9 mouse cellular contexts compared by ENCODE assay signal in genomic region chr11:105525608-105526007, GRCm38 (mm10).
DNase-seq lines count a peak whose midpoint lies in the region; ATAC-seq and TF ChIP-seq lines count a peak whose summit lies in the region.
"Had no signal": no experiment of that assay in that cellular context is flagged by ENCODE, and none has a peak within 500 bp of the region (broad histone marks: within the 10 kb centered on the region; RNA-seq: fewer than 3 reads in every experiment).

No protein-coding gene starts in this region.

- no peaks in the 10 kb centered on the region for H3K36me3 ChIP-seq in intestine, embryonic 16.5 days (ENCODE audit: control insufficient read depth, insufficient read depth, low read length)
- H3K36me3 ChIP-seq in midbrain, postnatal 0 days (ENCODE audit: insufficient read depth, low read length) = no peaks in the 10 kb centered on the region
- no peaks in the 10 kb centered on the region for H3K36me3 ChIP-seq in hindbrain, embryonic 12.5 days

- 17% methylated on average over 5 of the region's 5 CpGs for WGBS in intestine, embryonic 16.5 days
- WGBS in midbrain, postnatal 0 days = 53% methylated on average over 5 of the region's 5 CpGs
- WGBS in hindbrain, embryonic 12.5 days = 57% methylated on average over 5 of the region's 5 CpGs

- DNase-seq in frontal cortex, postnatal 14 days (ENCODE audit: low spot score in 2 of 2) = no peak
- DNase-seq in MN1 (ENCODE audit: low spot score) = peak; percentile 81
- peak; percentile 25 to 44 for DNase-seq in gastrocnemius, adult 8-10 months (ENCODE audit: low spot score in 2 of 2)
- peak; percentile 94 for DNase-seq in lung, postnatal 36 days
- DNase-seq in midbrain, postnatal 0 days (ENCODE audit: low spot score) = no peak

- H3K27ac ChIP-seq in intestine, embryonic 16.5 days (ENCODE audit: low read length) = no peak overlapping the region
- H3K27ac ChIP-seq in midbrain, postnatal 0 days (ENCODE audit: low read depth, low read length) = no peak overlapping the region
- no peak overlapping the region for H3K27ac ChIP-seq in hindbrain, embryonic 12.5 days

- H3K9ac ChIP-seq in intestine, embryonic 16.5 days (ENCODE audit: low read depth, low read length) = no peak overlapping the region
- no peak overlapping the region for H3K9ac ChIP-seq in midbrain, postnatal 0 days (replicated peaks; ENCODE audit: low read length, poor library complexity, severe bottlenecking)
- H3K9ac ChIP-seq in hindbrain, embryonic 12.5 days = no peak overlapping the region

- peak; percentile 83 for ATAC-seq in frontal cortex, adult (ENCODE audit: low TSS enrichment)
- ATAC-seq in intestine, embryonic 16.5 days = peak; percentile 96
- ATAC-seq in midbrain, postnatal 0 days (ENCODE audit: low FRiP score) = no peak
- no peak for ATAC-seq in hindbrain, embryonic 12.5 days (ENCODE audit: low FRiP score)

- no peaks in the 10 kb centered on the region for H3K27me3 ChIP-seq in intestine, embryonic 16.5 days (replicated peaks; ENCODE audit: control insufficient read depth, insufficient read depth, low read length)
- no peaks in the 10 kb centered on the region for H3K27me3 ChIP-seq in midbrain, postnatal 0 days (ENCODE audit: insufficient read depth, low read length)
- H3K27me3 ChIP-seq in hindbrain, embryonic 12.5 days = no peaks in the 10 kb centered on the region

- no peaks in the 10 kb centered on the region for H3K9me3 ChIP-seq in intestine, embryonic 16.5 days (ENCODE audit: control insufficient read depth, low read length)
- H3K9me3 ChIP-seq in midbrain, postnatal 0 days (ENCODE audit: low read length) = no peaks in the 10 kb centered on the region
- no peaks in the 10 kb centered on the region for H3K9me3 ChIP-seq in hindbrain, embryonic 12.5 days (replicated peaks)

- no peak overlapping the region for H3K4me3 ChIP-seq in intestine, embryonic 16.5 days (ENCODE audit: low read length)
- no peak overlapping the region for H3K4me3 ChIP-seq in midbrain, postnatal 0 days (ENCODE audit: low read depth, low read length)
- no peak overlapping the region for H3K4me3 ChIP-seq in hindbrain, embryonic 12.5 days
- H3K4me3 ChIP-seq: erythroblast, embryonic 14.5 days had no signal

- no peak overlapping the region for H3K4me2 ChIP-seq in intestine, embryonic 16.5 days (ENCODE audit: low read depth, low read length)
- H3K4me2 ChIP-seq in midbrain, postnatal 0 days (ENCODE audit: low read depth, low read length, poor library complexity, severe bottlenecking) = no peak overlapping the region
- H3K4me2 ChIP-seq in hindbrain, embryonic 12.5 days (replicated peaks) = no peak overlapping the region

- TF ChIP-seq CTCF in midbrain, postnatal 0 days (IDR thresholded peaks at IDR 0.05) = no peak

- H3K4me1 ChIP-seq in intestine, embryonic 16.5 days (ENCODE audit: control insufficient read depth, insufficient read depth, low read length) = peaks cover 9% of the 10 kb centered on the region; the same call in 1 of the 2 replicates
- H3K4me1 ChIP-seq in midbrain, postnatal 0 days (ENCODE audit: insufficient read depth, low read length) = peaks cover 3% of the 10 kb centered on the region; the same call in 1 of the 2 replicates
- peaks cover 17% of the 10 kb centered on the region for H3K4me1 ChIP-seq in hindbrain, embryonic 12.5 days

Comparison
In these comparisons a context has a peak if more than half of its experiments do, and no peak if none do; other contexts are left out.
1. ATAC-seq: peak in frontal cortex, adult (single experiment) and intestine, embryonic 16.5 days (single experiment); none in midbrain, postnatal 0 days (single experiment) and hindbrain, embryonic 12.5 days (single experiment).
2. DNase-seq: peak in MN1 (single experiment), gastrocnemius, adult 8-10 months (2 of 2) and lung, postnatal 36 days (single experiment); none in frontal cortex, postnatal 14 days (0 of 2) and midbrain, postnatal 0 days (single experiment).